In genomic region chr9:55512027-55512543, GRCm38 (mm10) we compare ENCODE assay signal across 1 mouse cellular context.
TF ChIP-seq lines count a peak whose summit lies in the region.

Etfa (minus strand) TSS chr9:55512243.

TF ChIP-seq in MEL, 35 proteins besides CTCF, POLR2A, EP300 and RAD21 (continued from another document):
- TF ChIP-seq POLR2AphosphoS2 (IDR thresholded peaks at IDR 0.05; ENCODE audit: low read length) (peak; percentile 81; the same call in 1 of the 2 replicates), MAZ (IDR thresholded peaks at IDR 0.05; ENCODE audit: low read depth, low read length) (0 out of 2 replicates have a peak, but pooled peaks have one; percentile 19), TBP (IDR thresholded peaks at IDR 0.05; ENCODE audit: low read depth, low read length) (peak; percentile 45; the same call in 1 of the 2 replicates), ZNF384 (IDR thresholded peaks at IDR 0.05; ENCODE audit: low read depth, low read length) (no peak), SIN3A (IDR thresholded peaks at IDR 0.05; ENCODE audit: low read length) (peak; percentile 78)
